Mouse (Mus musculus) urinary bladder, postnatal 10 days (tissue): ENCODE measurements at regions not wholly inside any gene's neighbourhood (a gene's known extent, or its start where the extent isn't known, plus 50 kb on each side); places are given as distances from the start of the nearest gene placed in this dataset.
A peak's percentile ranks its signal among the peaks of the same experiment; 100 is the strongest.

Experiments used
- DNase-seq: peaks from one replicate; pipeline ENCODE4 v3.0.0; 2022; ENCODE audit warnings: low spot score

DNA sequence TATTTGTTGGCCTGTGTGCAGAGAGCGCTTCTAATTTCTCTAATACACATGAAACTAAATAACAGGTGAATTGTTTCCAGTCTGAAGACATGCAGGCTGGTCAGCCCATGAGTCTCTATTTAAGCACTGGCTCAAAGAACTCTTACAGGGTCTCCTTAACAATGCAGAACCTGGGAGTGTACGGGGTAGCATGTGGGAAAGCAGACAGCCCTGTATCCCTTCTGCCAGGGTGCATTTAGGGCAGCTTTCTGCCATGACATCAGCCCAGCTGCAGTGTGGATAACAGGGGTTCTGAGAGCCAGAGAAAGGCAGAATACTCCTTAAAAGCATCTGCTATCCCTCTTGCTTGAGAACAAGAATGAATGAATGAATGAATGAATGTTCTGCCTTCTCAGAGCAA is 164.7 kb downstream of the Grb14 start:
- no peak for DNase-seq

- peak; percentile 23 for DNase-seq
These were observed 170.9 kb downstream of the Grb14 start for GRCm38 (mm10) chr2:64853918-64854317.

DNA sequence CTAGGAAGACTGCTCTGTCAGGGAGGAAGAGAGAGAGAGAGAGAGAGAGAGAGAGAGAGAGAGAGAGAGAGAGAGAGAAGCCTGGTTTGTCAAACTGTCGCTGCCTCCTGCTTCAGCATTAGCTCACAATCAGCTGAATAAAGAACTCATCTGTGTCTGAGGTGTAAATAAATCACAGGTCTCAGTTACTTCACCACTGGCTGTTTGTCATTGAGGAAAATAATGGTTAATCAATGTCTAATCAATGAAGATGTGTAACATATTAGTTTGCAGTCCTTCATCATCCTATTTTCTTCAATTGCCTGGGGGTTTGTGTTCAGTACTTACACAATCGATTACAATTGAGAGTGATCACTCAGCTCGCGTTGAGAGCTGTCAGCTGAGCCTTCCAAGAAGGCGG is 171.9 kb downstream of the Grb14 start:
- no peak for DNase-seq

- DNase-seq: no peak
These were observed 173.7 kb downstream of the Grb14 start for GRCm38 (mm10) chr2:64851096-64851495.

DNA sequence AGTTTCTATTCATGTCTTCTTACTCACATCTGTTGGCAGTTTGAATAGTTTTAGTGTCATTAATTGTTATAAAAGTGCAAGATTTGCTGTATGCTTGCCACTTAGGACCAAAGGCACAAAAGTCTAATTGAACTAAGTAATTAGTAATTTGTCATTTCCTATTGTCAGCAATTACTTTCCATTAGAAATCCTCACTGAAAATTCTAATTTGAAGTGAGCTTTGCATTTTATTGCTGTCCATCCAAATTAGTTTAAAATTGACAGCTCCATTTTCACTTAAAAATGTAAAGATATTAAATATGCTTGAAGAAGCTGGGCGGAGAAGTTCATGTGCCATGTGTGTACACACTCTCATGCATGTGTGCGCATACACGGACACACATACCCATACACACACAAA is 174.1 kb downstream of the Grb14 start:
- DNase-seq: no peak

- DNase-seq: no peak
These were observed 200.3 kb downstream of the Grb14 start for GRCm38 (mm10) chr2:64824494-64824893.

GRCm38 (mm10) chr2:64823905-64824304 is 200.9 kb downstream of the Grb14 start:
- no peak for DNase-seq

GRCm38 (mm10) chr2:64823074-64823473 is 201.7 kb downstream of the Grb14 start:
- no peak for DNase-seq

DNA sequence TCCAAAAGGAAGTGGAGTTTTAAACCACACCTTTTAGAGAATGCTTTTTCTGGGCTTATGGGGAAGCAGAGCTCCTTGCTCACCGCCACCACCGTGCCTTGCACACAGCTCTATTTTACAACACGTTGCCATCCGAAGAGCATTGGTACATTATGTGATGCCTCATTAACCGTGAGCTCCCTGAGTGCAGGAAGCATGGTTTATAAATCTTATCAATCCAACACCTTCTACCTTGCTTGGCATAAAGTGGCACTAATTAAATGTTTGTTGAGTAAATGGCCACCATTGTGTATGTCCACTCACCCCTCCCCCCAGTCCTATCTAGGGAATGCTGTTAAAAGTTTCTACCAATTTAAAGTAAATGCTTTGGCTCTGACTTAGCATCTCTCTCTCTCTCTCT is 206.6 kb downstream of the Grb14 start:
- DNase-seq: no peak
